Mouse (Mus musculus): Measurements from ENCODE around the gene Tspan1.

Gene Tspan1

GRCm38 (mm10) chr4:116125803-116126386, 41.5 kb downstream of the Tspan1 start:
- DNase-seq (ENCODE audit: low spot score) = no peak

DNA sequence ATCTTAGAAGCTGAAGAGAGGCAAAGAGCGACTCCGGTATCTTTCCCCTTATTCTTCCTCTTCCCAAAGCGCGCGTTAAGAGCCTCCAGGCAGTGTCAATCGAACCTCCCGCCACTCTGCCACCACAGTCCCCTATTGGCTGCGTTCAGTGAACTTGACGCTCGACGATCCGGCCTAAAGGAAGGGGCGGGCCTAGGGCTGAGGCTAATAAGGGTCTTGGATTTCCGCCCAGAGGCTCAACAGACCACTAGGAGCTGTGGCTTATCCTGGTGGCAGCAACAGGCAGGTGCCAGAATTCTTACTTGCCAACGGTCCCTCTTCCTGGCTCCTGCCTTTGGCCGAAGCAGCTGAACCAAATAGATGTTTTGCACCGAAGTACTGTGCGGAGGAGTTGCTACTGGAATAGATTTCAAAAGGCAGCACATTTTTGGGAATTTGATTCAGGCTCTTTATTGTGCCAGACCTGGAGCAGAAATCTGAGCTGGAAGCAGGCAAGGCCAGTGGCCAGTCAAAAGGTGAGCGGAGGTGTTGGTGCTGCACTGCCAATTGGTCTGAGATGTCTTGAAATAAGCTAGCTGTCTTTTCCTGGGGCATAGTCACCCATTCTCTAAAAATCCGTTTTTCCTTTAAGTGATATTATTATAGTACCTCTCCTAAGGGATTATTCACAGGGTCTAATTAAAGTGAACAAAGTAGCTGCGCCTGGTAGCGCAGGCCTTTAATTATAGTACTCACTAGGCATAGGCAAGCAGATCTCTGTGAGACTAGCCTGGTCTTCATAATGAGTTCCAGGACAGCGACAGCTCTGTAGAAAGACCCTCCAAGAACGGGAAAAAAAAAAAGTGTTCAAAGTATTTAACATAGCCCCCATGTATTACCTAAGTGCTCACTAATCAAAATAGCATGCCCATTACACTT, 43.5 kb downstream of the Tspan1 start, which contains the start of the genes Rad54l and Pomgnt1:
Rad54l (minus strand) TSS at position 89 of the 918 bp plus-strand sequence.
Pomgnt1 (plus strand) TSS at position 239 of the 918 bp plus-strand sequence.
- peak; percentile 73 for DNase-seq (ENCODE audit: low spot score)

GRCm38 (mm10) chr4:116122762-116123161, 44.6 kb downstream of the Tspan1 start:
- no peak for DNase-seq (ENCODE audit: low spot score)
